Mouse (Mus musculus) heart, postnatal 0 days (tissue): ENCODE data around the gene Pard3. TPM values are rescaled to one million over a fixed set of nuclear protein-coding genes. Genes with fewer than 3 reads are reported as not detected.

ENCODE experiments used
- ATAC-seq: fragments of 200-750 bp; cut with Nextera tagmentation; 2 replicates; pipeline ENCODE4 v1.8.0; 2017; ENCODE audit warnings: low read depth, moderate number of reproducible peaks, moderate library complexity; ENCODE audit not compliant: insufficient read depth
- DNase-seq: peaks from one replicate; pipeline ENCODE4 v3.0.0-alpha.2; 2016; ENCODE audit warnings: low spot score
- H3K27ac ChIP-seq: fragments of 300-500 bp; sonication (generic); 2 replicates; pipeline ENCODE4 v1.5.1; 2014; ENCODE audit warnings: low read depth, mild to moderate bottlenecking
- H3K27me3 ChIP-seq: fragments of 300-500 bp; sonication (generic); 2 replicates; pipeline ENCODE4 v1.6.1; 2014; ENCODE audit warnings: low read length, mixed read lengths; ENCODE audit not compliant: control insufficient read depth, insufficient read depth
- H3K36me3 ChIP-seq: fragments of 300-500 bp; sonication (generic); replicated peaks from 2 replicates; pipeline ENCODE4 v1.6.1; 2014; ENCODE audit warnings: low read length, mixed read lengths; ENCODE audit not compliant: control insufficient read depth, insufficient read depth
- H3K4me1 ChIP-seq: fragments of 300-500 bp; sonication (generic); 2 replicates; pipeline ENCODE4 v1.6.1; 2014; ENCODE audit warnings: antibody characterized with exemption; ENCODE audit not compliant: control insufficient read depth, insufficient read depth
- H3K4me2 ChIP-seq: fragments of 300-500 bp; sonication (generic); 2 replicates; pipeline ENCODE4 v1.6.1; 2014; ENCODE audit warnings: low read depth, mild to moderate bottlenecking, low read length, moderate library complexity
- H3K4me3 ChIP-seq: fragments of 300-500 bp; sonication (generic); 2 replicates; pipeline ENCODE4 v1.5.1; 2014; ENCODE audit warnings: low read depth, low read length
- H3K9ac ChIP-seq: fragments of 300-500 bp; sonication (generic); replicated peaks from 2 replicates; pipeline ENCODE4 v1.6.1; 2014; ENCODE audit warnings: low read depth, low read length, mixed read lengths
- H3K9me3 ChIP-seq: fragments of 300-500 bp; sonication (generic); replicated peaks from 2 replicates; pipeline ENCODE4 v1.6.1; 2016; ENCODE audit warnings: low read length; ENCODE audit not compliant: control insufficient read depth
- CTCF ChIP-seq: IDR thresholded peaks from 2 replicates; pipeline ENCODE4 v1.5.1; 2016; ENCODE audit warnings: antibody characterized with exemption, control low read depth, low read depth
- EP300 ChIP-seq: IDR thresholded peaks from 2 replicates; pipeline ENCODE4 v1.6.1; 2016; ENCODE audit warnings: antibody characterized with exemption, low read depth
- WGBS: fragments of 180-500 bp; shearing (Covaris S2); extraction: QIAGEN DNeasy Blood & Tissue Kit; methylation state at CpG from one replicate; pipeline ENCODE4 v1.1.7; 2014; 5-methylcytosine and 5-hydroxymethylcytosine counted together
- polyA plus RNA-seq: library from polyadenylated mRNA; unstranded; fragments of >200 nt; fragmentation: Nextera tagmentation; extraction: Ambion mirVana; gene quantifications from 2 replicates; pipeline ENCODE4 v1.2.1, GENCODE M21; 2015
- total RNA-seq: library from RNA; depleted of rRNA; stranded (reverse); fragments of >200 nt; gene quantifications from 2 replicates; pipeline ENCODE4 v1.2.3, GENCODE M21; 2014; ENCODE audit warnings: low replicate concordance

Pard3 gene
- total and polyA plus RNA-seq, 2 experiments from 2014 or later = 9.2 to 13.8 TPM

GRCm38 (mm10) chr8:127266777-127267176, 203.1 kb downstream of the Pard3 start:
- Histone ChIP-seq H3K4me3 (no peak overlapping the region), H3K4me2 (no peak overlapping the region), H3K4me1 (no peaks in the 10 kb centered on the region), H3K27me3 (no peaks in the 10 kb centered on the region), H3K9ac (no peak overlapping the region), H3K9me3 (no peaks in the 10 kb centered on the region), H3K27ac (no peak overlapping the region), H3K36me3 (no peaks in the 10 kb centered on the region)
- WGBS = 81% methylated on average over 5 of the region's 5 CpGs
- TF ChIP-seq EP300 (no peak), CTCF (no peak)
- no peak for ATAC-seq
- DNase-seq = no peak

- no peaks in the 10 kb centered on the region for H3K27me3 ChIP-seq
- WGBS = 73% methylated on average over 12 of the region's 12 CpGs
- no peak overlapping the region for H3K9ac ChIP-seq
- TF ChIP-seq EP300 = no peak
- TF ChIP-seq CTCF = no peak
- H3K36me3 ChIP-seq = no peaks in the 10 kb centered on the region
- ATAC-seq (no peak), DNase-seq (no peak)
- no peak overlapping the region for H3K27ac ChIP-seq
- no peak overlapping the region for H3K4me3 ChIP-seq
- H3K9me3 ChIP-seq = no peaks in the 10 kb centered on the region
- no peak overlapping the region for H3K4me2 ChIP-seq
- H3K4me1 ChIP-seq = no peaks in the 10 kb centered on the region
These were observed 204.7 kb downstream of the Pard3 start for GRCm38 (mm10) chr8:127268239-127269024.

GRCm38 (mm10) chr8:127269082-127269747, 205.5 kb downstream of the Pard3 start:
- no peak for ATAC-seq
- no peak overlapping the region for H3K9ac ChIP-seq
- no peak overlapping the region for H3K4me3 ChIP-seq
- H3K4me1 ChIP-seq = no peaks in the 10 kb centered on the region
- no peak for DNase-seq
- no peak overlapping the region for H3K27ac ChIP-seq
- WGBS = 77% methylated on average over 2 of the region's 2 CpGs
- TF ChIP-seq CTCF (no peak), EP300 (no peak)
- no peaks in the 10 kb centered on the region for H3K27me3 ChIP-seq
- no peak overlapping the region for H3K4me2 ChIP-seq
- no peaks in the 10 kb centered on the region for H3K9me3 ChIP-seq
- H3K36me3 ChIP-seq = no peaks in the 10 kb centered on the region

GRCm38 (mm10) chr8:127271186-127271585, 207.5 kb downstream of the Pard3 start:
- H3K4me1 ChIP-seq = no peaks in the 10 kb centered on the region
- H3K4me2 ChIP-seq = no peak overlapping the region
- DNase-seq = no peak
- no peak for ATAC-seq
- no peaks in the 10 kb centered on the region for H3K9me3 ChIP-seq
- TF ChIP-seq EP300 (no peak), CTCF (no peak)
- H3K36me3 ChIP-seq = no peaks in the 10 kb centered on the region
- WGBS = 93% methylated on average over 3 of the region's 3 CpGs
- no peak overlapping the region for H3K9ac ChIP-seq
- no peak overlapping the region for H3K27ac ChIP-seq
- H3K27me3 ChIP-seq = no peaks in the 10 kb centered on the region
- H3K4me3 ChIP-seq = no peak overlapping the region

- no peak overlapping the region for H3K27ac ChIP-seq
- H3K4me2 ChIP-seq = no peak overlapping the region
- H3K27me3 ChIP-seq = no peaks in the 10 kb centered on the region
- H3K9me3 ChIP-seq = no peaks in the 10 kb centered on the region
- TF ChIP-seq CTCF (no peak), EP300 (no peak)
- no peak for ATAC-seq
- H3K4me1 ChIP-seq = no peaks in the 10 kb centered on the region; the same call in 1 of the 2 replicates
- H3K4me3 ChIP-seq = no peak overlapping the region
- 88% methylated on average over 7 of the region's 7 CpGs for WGBS
- no peak for DNase-seq
- H3K36me3 ChIP-seq = no peaks in the 10 kb centered on the region
- H3K9ac ChIP-seq = no peak overlapping the region
These were observed 216.7 kb downstream of the Pard3 start for GRCm38 (mm10) chr8:127280299-127280974.
